Mouse (Mus musculus) myocyte (in vitro differentiated cells): ENCODE measurements around the gene Ldlrad3.

ENCODE experiments used
- CEBPB ChIP-seq: IDR thresholded peaks from 2 replicates; pipeline ENCODE4 v1.6.1; 2011; ENCODE audit warnings: mild to moderate bottlenecking, moderate library complexity; ENCODE audit not compliant: poor library complexity, insufficient read depth, severe bottlenecking
- E2F4 ChIP-seq: IDR thresholded peaks from one replicate; pipeline ENCODE4 v1.6.1; 2011; ENCODE audit warnings: mild to moderate bottlenecking, control low read depth, moderate library complexity; ENCODE audit not compliant: insufficient read depth
- MAX ChIP-seq: IDR thresholded peaks from one replicate; pipeline ENCODE4 v1.6.1; 2011; ENCODE audit warnings: low read depth, mild to moderate bottlenecking, control low read depth
- MYOD1 ChIP-seq, 3 experiments: IDR thresholded peaks; one replicate each; pipeline ENCODE4 v1.6.1; 2011; ENCODE audit warnings: control low read depth in 2 of 3, low read depth in 2 of 3, mild to moderate bottlenecking in 2 of 3, moderate library complexity in 1 of 3; ENCODE audit not compliant: insufficient read length in 2 of 3, control insufficient read depth in 1 of 3
- MYOG ChIP-seq, 3 experiments: IDR thresholded peaks; one replicate each; pipeline ENCODE4 v1.6.1; 2011; ENCODE audit warnings: control low read depth in 2 of 3, low read depth in 2 of 3, mild to moderate bottlenecking in 2 of 3; ENCODE audit not compliant: insufficient read length in 2 of 3, control insufficient read depth in 1 of 3, insufficient read depth in 1 of 3
- POLR2A ChIP-seq: IDR thresholded peaks from one replicate; pipeline ENCODE4 v1.6.1; 2011; ENCODE audit warnings: low read depth, mild to moderate bottlenecking, control low read depth, moderate library complexity; ENCODE audit not compliant: insufficient read length
- POLR2AphosphoS2 ChIP-seq: IDR thresholded peaks from one replicate; pipeline ENCODE4 v1.6.1; 2011; ENCODE audit warnings: low read depth, control low read depth; ENCODE audit not compliant: insufficient read length
- TCF12 ChIP-seq: IDR thresholded peaks from one replicate; pipeline ENCODE4 v1.6.1; 2011; ENCODE audit warnings: mild to moderate bottlenecking, control low read depth; ENCODE audit not compliant: poor library complexity, insufficient read depth, severe bottlenecking
- USF1 ChIP-seq: IDR thresholded peaks from one replicate; pipeline ENCODE4 v1.6.1; 2011; ENCODE audit warnings: low read depth, mild to moderate bottlenecking, control low read depth, moderate library complexity

- TF ChIP-seq CEBPB (no peak), TCF12 (no peak), USF1 (no peak), POLR2A (no peak), MYOD1 (IDR thresholded peaks at IDR 0.05; ENCODE audit: control insufficient read depth in 1 of 3, insufficient read length in 2 of 3, low read depth in 2 of 3) (no peak), POLR2AphosphoS2 (no peak), MAX (no peak), E2F4 (no peak), MYOG (IDR thresholded peaks at IDR 0.05; ENCODE audit: control insufficient read depth in 1 of 3, insufficient read depth in 1 of 3, insufficient read length in 2 of 3, low read depth in 2 of 3) (no peak)
Observed at GRCm38 (mm10) chr2:102091516-102092350, 94.5 kb downstream of the Ldlrad3 start.
